Mouse (Mus musculus): ENCODE data around the gene Atp5d. TPM values are rescaled to one million over a fixed set of nuclear protein-coding genes. Genes with fewer than 3 reads are reported as not detected.
A peak's percentile ranks its signal among the peaks of the same experiment; 100 is the strongest.

Gene Atp5d
- total and polyA plus RNA-seq, 2 experiments from 2014 or later, result 972 to 1,858 TPM

GRCm38 (mm10) chr10:80180288-80180687 lies 41.9 kb downstream of the Atp5d start:
- 56% methylated on average over 6 of the region's 6 CpGs for WGBS
- no peaks in the 10 kb centered on the region for H3K4me1 ChIP-seq (ENCODE audit: control insufficient read depth, insufficient read depth)
- TF ChIP-seq CTCF (IDR thresholded peaks at IDR 0.05; ENCODE audit: low read depth), result no peak
- no peak for TF ChIP-seq EP300 (IDR thresholded peaks at IDR 0.05; ENCODE audit: low read depth)
- H3K27me3 ChIP-seq (ENCODE audit: control insufficient read depth, insufficient read depth, low read length), result 0 out of 2 replicates have a peak, but pooled peaks cover 7% of the 10 kb centered on the region
- DNase-seq (ENCODE audit: low spot score) (no peak), ATAC-seq (ENCODE audit: insufficient read depth, low read depth) (no peak)
- H3K9me3 ChIP-seq (replicated peaks; ENCODE audit: control insufficient read depth, low read length), result no peaks in the 10 kb centered on the region
- no peak overlapping the region for H3K27ac ChIP-seq (ENCODE audit: low read depth)
- H3K4me3 ChIP-seq (ENCODE audit: low read depth, low read length), result no peak overlapping the region
- no peak overlapping the region for H3K9ac ChIP-seq (replicated peaks; ENCODE audit: low read depth, low read length)
- H3K36me3 ChIP-seq (replicated peaks; ENCODE audit: control insufficient read depth, insufficient read depth, low read length), result no peaks in the 10 kb centered on the region
- peak overlapping the region; percentile 77; the same call in 1 of the 2 replicates for H3K4me2 ChIP-seq (ENCODE audit: low read depth, low read length)

GRCm38 (mm10) chr10:80180823-80181222 lies 42.4 kb downstream of the Atp5d start:
- no peak for ATAC-seq (ENCODE audit: insufficient read depth, low read depth)
- Histone ChIP-seq H3K4me1 (ENCODE audit: control insufficient read depth, insufficient read depth) (no peaks in the 10 kb centered on the region), H3K4me3 (ENCODE audit: low read depth, low read length) (no peak overlapping the region), H3K36me3 (replicated peaks; ENCODE audit: control insufficient read depth, insufficient read depth, low read length) (no peaks in the 10 kb centered on the region), H3K4me2 (ENCODE audit: low read depth, low read length) (no peak overlapping the region), H3K27ac (ENCODE audit: low read depth) (no peak overlapping the region), H3K9me3 (replicated peaks; ENCODE audit: control insufficient read depth, low read length) (no peaks in the 10 kb centered on the region), H3K9ac (replicated peaks; ENCODE audit: low read depth, low read length) (no peak overlapping the region), H3K27me3 (ENCODE audit: control insufficient read depth, insufficient read depth, low read length) (0 out of 2 replicates have a peak, but pooled peaks cover 7% of the 10 kb centered on the region)
- 75% methylated on average over 5 of the region's 5 CpGs for WGBS
- no peak for DNase-seq (ENCODE audit: low spot score)
- TF ChIP-seq EP300 (IDR thresholded peaks at IDR 0.05; ENCODE audit: low read depth) (no peak), CTCF (IDR thresholded peaks at IDR 0.05; ENCODE audit: low read depth) (no peak)

GRCm38 (mm10) chr10:80182547-80182946 lies 44.1 kb downstream of the Atp5d start:
- no peak overlapping the region for H3K9ac ChIP-seq (replicated peaks; ENCODE audit: low read depth, low read length)
- H3K4me3 ChIP-seq (ENCODE audit: low read depth, low read length), result no peak overlapping the region
- H3K4me1 ChIP-seq (ENCODE audit: control insufficient read depth, insufficient read depth), result no peaks in the 10 kb centered on the region
- H3K9me3 ChIP-seq (replicated peaks; ENCODE audit: control insufficient read depth, low read length), result no peaks in the 10 kb centered on the region
- H3K27ac ChIP-seq (ENCODE audit: low read depth), result no peak overlapping the region
- whole genome bisulfite sequencing, result 90% methylated on average over 7 of the region's 7 CpGs
- TF ChIP-seq CTCF (IDR thresholded peaks at IDR 0.05; ENCODE audit: low read depth) (no peak), EP300 (IDR thresholded peaks at IDR 0.05; ENCODE audit: low read depth) (no peak)
- no peak for ATAC-seq (ENCODE audit: insufficient read depth, low read depth)
- H3K4me2 ChIP-seq (ENCODE audit: low read depth, low read length), result no peak overlapping the region
- DNase-seq (ENCODE audit: low spot score), result no peak
- H3K36me3 ChIP-seq (replicated peaks; ENCODE audit: control insufficient read depth, insufficient read depth, low read length), result no peaks in the 10 kb centered on the region
- H3K27me3 ChIP-seq (ENCODE audit: control insufficient read depth, insufficient read depth, low read length), result peaks cover 19% of the 10 kb centered on the region

GRCm38 (mm10) chr10:80186649-80187048 lies 48.2 kb downstream of the Atp5d start:
- no peak overlapping the region for H3K9ac ChIP-seq (replicated peaks; ENCODE audit: low read depth, low read length)
- H3K27me3 ChIP-seq (ENCODE audit: control insufficient read depth, insufficient read depth, low read length), result peaks cover 42% of the 10 kb centered on the region
- H3K36me3 ChIP-seq (replicated peaks; ENCODE audit: control insufficient read depth, insufficient read depth, low read length), result no peaks in the 10 kb centered on the region

GRCm38 (mm10) chr10:80187739-80188138 lies 49.3 kb downstream of the Atp5d start:
- Histone ChIP-seq H3K9me3 (replicated peaks; ENCODE audit: control insufficient read depth, low read length) (no peaks in the 10 kb centered on the region), H3K4me2 (ENCODE audit: low read depth, low read length) (no peak overlapping the region), H3K4me1 (ENCODE audit: control insufficient read depth, insufficient read depth) (peaks cover 12% of the 10 kb centered on the region), H3K4me3 (ENCODE audit: low read depth, low read length) (no peak overlapping the region), H3K9ac (replicated peaks; ENCODE audit: low read depth, low read length) (no peak overlapping the region), H3K27me3 (ENCODE audit: control insufficient read depth, insufficient read depth, low read length) (peaks cover 53% of the 10 kb centered on the region), H3K36me3 (replicated peaks; ENCODE audit: control insufficient read depth, insufficient read depth, low read length) (no peaks in the 10 kb centered on the region), H3K27ac (ENCODE audit: low read depth) (no peak overlapping the region)
- DNase-seq (ENCODE audit: low spot score) (no peak), ATAC-seq (ENCODE audit: insufficient read depth, low read depth) (no peak)
- WGBS, result 87% methylated on average over 10 of the region's 10 CpGs
- TF ChIP-seq CTCF (IDR thresholded peaks at IDR 0.05; ENCODE audit: low read depth), result no peak
- TF ChIP-seq EP300 (IDR thresholded peaks at IDR 0.05; ENCODE audit: low read depth), result no peak

More at GRCm38 (mm10) chr10:80186649-80187048, 48.2 kb downstream of the Atp5d start:
- H3K4me2 ChIP-seq (ENCODE audit: low read depth, low read length), result no peak overlapping the region
- peaks cover 12% of the 10 kb centered on the region for H3K4me1 ChIP-seq (ENCODE audit: control insufficient read depth, insufficient read depth)
- 49% methylated on average over 27 of the region's 27 CpGs for WGBS
- no peak overlapping the region for H3K4me3 ChIP-seq (ENCODE audit: low read depth, low read length)
- no peak for DNase-seq (ENCODE audit: low spot score)
- no peak for ATAC-seq (ENCODE audit: insufficient read depth, low read depth)
- TF ChIP-seq EP300 (IDR thresholded peaks at IDR 0.05; ENCODE audit: low read depth) (no peak), CTCF (IDR thresholded peaks at IDR 0.05; ENCODE audit: low read depth) (no peak)
- no peaks in the 10 kb centered on the region for H3K9me3 ChIP-seq (replicated peaks; ENCODE audit: control insufficient read depth, low read length)
- no peak overlapping the region for H3K27ac ChIP-seq (ENCODE audit: low read depth)

- Histone ChIP-seq H3K27ac (ENCODE audit: low read depth) (no peak overlapping the region), H3K36me3 (replicated peaks; ENCODE audit: control insufficient read depth, insufficient read depth, low read length) (no peaks in the 10 kb centered on the region), H3K4me2 (ENCODE audit: low read depth, low read length) (no peak overlapping the region), H3K4me1 (ENCODE audit: control insufficient read depth, insufficient read depth) (peaks cover 12% of the 10 kb centered on the region), H3K9ac (replicated peaks; ENCODE audit: low read depth, low read length) (no peak overlapping the region), H3K4me3 (ENCODE audit: low read depth, low read length) (no peak overlapping the region), H3K27me3 (ENCODE audit: control insufficient read depth, insufficient read depth, low read length) (peaks cover 54% of the 10 kb centered on the region), H3K9me3 (replicated peaks; ENCODE audit: control insufficient read depth, low read length) (no peaks in the 10 kb centered on the region)
- TF ChIP-seq CTCF (IDR thresholded peaks at IDR 0.05; ENCODE audit: low read depth) (no peak), EP300 (IDR thresholded peaks at IDR 0.05; ENCODE audit: low read depth) (no peak)
- DNase-seq (ENCODE audit: low spot score) (no peak), ATAC-seq (ENCODE audit: insufficient read depth, low read depth) (no peak)
- WGBS, result 86% methylated on average over 15 of the region's 15 CpGs
Observed at GRCm38 (mm10) chr10:80188453-80189024, 50.1 kb downstream of the Atp5d start.
